Mouse (Mus musculus) forebrain, embryonic 12.5 days (tissue): ENCODE data around the gene Akap2. TPM values are rescaled to one million over a fixed set of nuclear protein-coding genes. Genes with fewer than 3 reads are reported as not detected.
A peak's percentile ranks its signal among the peaks of the same experiment; 100 is the strongest.
"Not testable (repeated sequence)": the region's sequence is repeated elsewhere in the genome, so short reads cannot be mapped to it uniquely, and the experiment has no call there.

ENCODE experiments used
- ATAC-seq: fragments of 200-750 bp; cut with Nextera tagmentation; 2 replicates; pipeline ENCODE4 v1.8.0; 2017; ENCODE audit warnings: moderate TSS enrichment; ENCODE audit not compliant: low FRiP score
- H3K27ac ChIP-seq: fragments of 300-500 bp; sonication (generic); 2 replicates; pipeline ENCODE4 v1.5.1; 2016; ENCODE audit warnings: mild to moderate bottlenecking
- H3K27me3 ChIP-seq: fragments of 300-500 bp; sonication (generic); 2 replicates; pipeline ENCODE4 v1.6.1; 2016; ENCODE audit warnings: mild to moderate bottlenecking
- H3K36me3 ChIP-seq: fragments of 300-500 bp; sonication (generic); replicated peaks from 2 replicates; pipeline ENCODE4 v1.6.1; 2016; ENCODE audit warnings: mild to moderate bottlenecking
- H3K4me1 ChIP-seq: fragments of 300-500 bp; sonication (generic); 2 replicates; pipeline ENCODE4 v1.6.1; 2016
- H3K4me2 ChIP-seq: fragments of 300-500 bp; sonication (generic); 2 replicates; pipeline ENCODE4 v1.6.1; 2016; ENCODE audit warnings: mild to moderate bottlenecking, moderate library complexity
- H3K4me3 ChIP-seq: fragments of 300-500 bp; sonication (generic); replicated peaks from 2 replicates; pipeline ENCODE4 v1.5.1; 2016; ENCODE audit warnings: mild to moderate bottlenecking
- H3K9ac ChIP-seq: fragments of 300-500 bp; sonication (generic); 2 replicates; pipeline ENCODE4 v1.6.1; 2016; ENCODE audit warnings: mild to moderate bottlenecking
- H3K9me3 ChIP-seq: fragments of 300-500 bp; sonication (generic); 2 replicates; pipeline ENCODE4 v1.6.1; 2016
- WGBS: fragments of 180-500 bp; shearing (Covaris S2); methylation state at CpG from one replicate; pipeline ENCODE4 v1.1.7; 2016; 5-methylcytosine and 5-hydroxymethylcytosine counted together
- polyA plus RNA-seq: library from polyadenylated mRNA; unstranded; fragments of >200 nt; fragmentation: Nextera tagmentation; extraction: Ambion mirVana; gene quantifications from 2 replicates; pipeline ENCODE4 v1.2.1, GENCODE M21; 2016

The Akap2 gene
- polyA plus RNA-seq, 1 experiment from 2014 or later: 12.5 TPM

DNA sequence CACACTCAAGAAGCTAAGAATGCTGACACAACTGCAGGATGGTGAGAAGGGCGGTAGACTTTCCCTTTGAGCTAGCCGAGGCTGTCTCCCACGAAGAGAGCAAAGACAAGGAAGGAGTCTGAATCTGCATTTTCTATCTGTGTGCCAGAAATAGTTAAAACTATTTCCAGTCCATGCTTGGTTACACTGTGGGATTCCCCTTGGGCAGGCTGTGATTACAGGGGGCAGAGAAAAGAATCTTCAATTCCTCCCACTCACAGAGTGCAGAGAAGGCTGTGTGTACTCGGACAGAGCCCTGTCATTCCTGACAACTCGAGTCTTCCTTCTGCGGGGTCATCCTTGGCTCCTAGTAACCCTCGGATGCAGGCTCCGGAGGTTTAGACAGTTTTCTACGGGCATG is 149.5 kb downstream of the Akap2 start:
- WGBS: 72% methylated on average over 9 of the region's 9 CpGs
- no peak overlapping the region for H3K4me2 ChIP-seq
- ATAC-seq: no peak

DNA sequence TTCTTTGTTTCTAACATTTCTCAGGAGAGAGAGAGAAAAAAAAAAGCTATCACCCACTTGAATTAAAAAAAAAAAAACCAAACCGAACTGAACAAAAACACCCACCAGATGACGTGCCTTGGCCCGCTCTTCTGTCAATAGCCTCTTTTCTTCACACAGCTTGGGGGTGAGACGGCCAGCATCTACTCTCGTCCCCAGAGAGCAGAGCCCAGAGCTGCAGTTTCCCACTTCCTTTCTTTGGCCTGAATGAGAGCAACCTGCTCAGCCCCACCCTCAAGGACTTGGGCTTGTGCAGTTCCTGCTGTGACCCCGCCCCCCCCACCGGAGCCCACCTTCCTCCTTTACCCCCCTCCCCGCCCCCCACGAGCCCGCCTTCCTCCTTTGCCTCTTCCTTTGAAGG is 150.0 kb downstream of the Akap2 start:
- H3K9me3 ChIP-seq: no peaks in the 10 kb centered on the region
- no peak overlapping the region for H3K4me3 ChIP-seq
- no peaks in the 10 kb centered on the region for H3K27me3 ChIP-seq
- H3K27ac ChIP-seq: no peak overlapping the region
- no peak overlapping the region for H3K9ac ChIP-seq
- peaks cover 7% of the 10 kb centered on the region for H3K4me1 ChIP-seq
- H3K4me2 ChIP-seq: no peak overlapping the region
- WGBS: 39% methylated on average over 10 of the region's 10 CpGs
- H3K36me3 ChIP-seq: no peaks in the 10 kb centered on the region; the same call in 1 of the 2 replicates
- ATAC-seq: no peak

More for the DNA sequence above, 149.5 kb downstream of the Akap2 start:
- Histone ChIP-seq H3K4me1 (peaks cover 7% of the 10 kb centered on the region), H3K9ac (no peak overlapping the region), H3K4me3 (no peak overlapping the region), H3K27me3 (no peaks in the 10 kb centered on the region), H3K9me3 (no peaks in the 10 kb centered on the region), H3K27ac (no peak overlapping the region), H3K36me3 (no peaks in the 10 kb centered on the region; the same call in 1 of the 2 replicates)

DNA sequence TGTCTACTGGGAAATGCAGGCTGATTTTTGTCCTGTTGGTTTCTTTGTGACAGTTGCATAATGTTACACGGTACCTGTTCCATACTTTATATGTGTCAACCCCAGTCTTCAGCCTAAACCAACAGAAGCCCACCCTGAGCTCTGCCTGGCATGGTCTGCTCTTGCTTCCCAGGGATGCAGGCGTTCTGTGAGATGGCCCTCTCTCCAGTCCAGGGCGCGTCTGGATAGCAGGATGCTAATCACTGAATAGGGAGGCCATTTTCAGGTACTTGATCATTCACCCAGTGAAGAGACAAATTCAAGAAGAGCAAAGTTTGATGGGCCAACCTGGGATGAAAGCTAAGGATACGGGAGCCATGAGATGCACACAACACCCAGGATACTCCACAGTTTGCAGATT is 161.7 kb downstream of the Akap2 start:
- Histone ChIP-seq H3K4me3 (no peak overlapping the region), H3K27me3 (no peaks in the 10 kb centered on the region), H3K4me1 (no peaks in the 10 kb centered on the region), H3K36me3 (no peaks in the 10 kb centered on the region), H3K27ac (no peak overlapping the region), H3K9me3 (no peaks in the 10 kb centered on the region), H3K9ac (no peak overlapping the region), H3K4me2 (no peak overlapping the region)
- no peak for ATAC-seq
- WGBS: 86% methylated on average over 5 of the region's 5 CpGs

DNA sequence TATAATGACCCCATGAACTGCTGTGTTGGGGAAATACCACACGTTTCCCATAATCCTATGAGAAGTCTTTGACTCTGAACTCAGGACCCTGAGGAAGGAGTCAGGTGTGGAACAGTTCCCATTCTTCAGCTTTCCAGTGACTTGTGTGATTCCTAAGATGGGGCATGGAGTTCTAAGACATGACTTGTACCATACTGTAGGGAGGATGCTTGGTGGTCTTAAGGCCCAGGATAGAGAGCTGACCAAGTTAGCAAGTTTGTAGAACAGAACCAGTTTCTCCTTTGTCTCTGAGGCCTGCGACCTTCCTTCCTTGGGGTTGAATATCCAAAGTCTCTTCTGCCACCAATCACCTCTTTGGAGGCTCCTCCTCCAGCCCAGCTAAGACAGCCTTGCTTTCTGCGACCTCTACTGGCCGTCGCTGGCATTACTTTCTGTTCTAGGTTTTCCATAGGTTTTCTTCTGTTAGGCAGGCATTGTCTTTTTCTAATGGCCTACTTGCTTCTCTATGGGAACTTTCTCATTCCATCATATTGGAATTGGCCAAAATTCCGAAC is 162.4 kb downstream of the Akap2 start:
- H3K36me3 ChIP-seq: no peaks in the 10 kb centered on the region
- H3K27ac ChIP-seq: no peak overlapping the region
- WGBS: 11% methylated on average over 6 of the region's 6 CpGs
- H3K4me3 ChIP-seq: no peak overlapping the region
- no peaks in the 10 kb centered on the region for H3K4me1 ChIP-seq
- no peak overlapping the region for H3K9ac ChIP-seq
- ATAC-seq: peak; percentile 44; the same call in 1 of the 2 replicates
- no peaks in the 10 kb centered on the region for H3K9me3 ChIP-seq
- H3K4me2 ChIP-seq: no peak overlapping the region
- no peaks in the 10 kb centered on the region for H3K27me3 ChIP-seq

DNA sequence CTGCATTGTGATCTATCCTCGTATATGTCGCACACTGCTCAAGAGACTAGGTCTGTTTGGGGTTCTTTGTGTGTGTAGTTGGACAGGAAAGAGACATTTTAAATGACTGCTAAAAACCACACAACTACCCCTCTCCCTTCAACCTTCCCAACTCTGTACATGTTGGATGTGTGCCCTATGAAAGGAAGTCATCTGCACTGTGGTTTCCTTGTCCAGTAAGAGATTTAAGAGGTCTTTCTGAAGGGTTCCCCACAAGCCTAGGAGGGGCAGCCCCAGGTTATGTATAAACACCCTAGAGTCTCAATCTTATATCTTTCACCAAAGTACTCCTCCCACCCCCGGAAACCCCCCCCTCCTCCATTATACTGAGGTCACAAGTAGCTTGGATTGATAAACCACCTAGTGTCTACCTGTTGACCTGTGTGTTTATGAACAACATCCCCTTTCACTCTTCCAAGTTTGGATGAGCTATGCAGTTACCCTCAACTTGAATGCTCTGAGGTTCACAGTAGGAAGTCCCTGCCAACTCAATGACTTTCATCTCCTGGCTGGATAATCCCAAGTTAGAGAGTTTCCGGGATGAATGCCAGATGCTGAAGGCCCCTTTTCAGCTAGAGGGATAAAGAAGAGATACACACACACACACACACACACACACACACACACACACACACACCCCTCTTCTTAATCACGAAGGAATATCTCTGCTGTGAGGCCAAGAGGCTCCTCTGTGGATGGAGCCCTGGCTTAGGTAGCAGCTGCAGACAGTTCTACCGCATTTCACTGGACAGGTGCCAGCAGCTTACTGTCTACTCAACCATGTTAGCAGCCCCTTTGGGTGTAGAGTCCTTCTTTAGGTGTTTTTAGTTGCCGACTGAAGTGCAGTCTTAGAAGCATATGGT is 166.3 kb downstream of the Akap2 start:
- no peak overlapping the region for H3K4me3 ChIP-seq
- H3K9me3 ChIP-seq: no peaks in the 10 kb centered on the region
- ATAC-seq: no peak
- WGBS: 69% methylated on average over 7 of the region's 7 CpGs
- H3K27me3 ChIP-seq: no peaks in the 10 kb centered on the region
- H3K4me1 ChIP-seq: peaks cover 12% of the 10 kb centered on the region
- H3K27ac ChIP-seq: no peak overlapping the region
- H3K4me2 ChIP-seq: no peak overlapping the region
- H3K36me3 ChIP-seq: no peaks in the 10 kb centered on the region
- no peak overlapping the region for H3K9ac ChIP-seq

DNA sequence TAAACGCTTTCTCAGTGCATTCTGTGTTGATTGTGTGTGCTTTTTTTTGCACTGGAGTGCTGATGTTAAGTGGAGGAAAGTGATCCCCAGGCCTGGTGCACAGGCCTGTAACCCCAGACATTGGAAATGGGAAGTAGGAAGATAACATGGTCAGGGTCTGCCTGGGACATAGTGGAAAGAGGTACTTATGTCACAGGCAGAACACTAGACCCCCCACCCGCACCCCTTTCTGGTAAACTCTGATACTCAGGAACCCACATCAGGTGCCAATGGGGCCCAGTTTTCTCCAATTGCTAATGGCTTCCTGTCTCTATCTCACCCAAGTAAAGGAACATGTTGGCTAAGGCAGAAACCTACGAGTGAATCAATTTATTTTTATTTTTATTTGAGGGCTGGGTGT is 167.1 kb downstream of the Akap2 start:
- Histone ChIP-seq H3K36me3 (no peaks in the 10 kb centered on the region), H3K27ac (no peak overlapping the region), H3K4me2 (no peak overlapping the region), H3K27me3 (no peaks in the 10 kb centered on the region), H3K4me3 (no peak overlapping the region), H3K4me1 (peaks cover 12% of the 10 kb centered on the region), H3K9me3 (no peaks in the 10 kb centered on the region), H3K9ac (no peak overlapping the region)
- 89% methylated on average over 3 of the region's 3 CpGs for WGBS
- ATAC-seq: no peak

DNA sequence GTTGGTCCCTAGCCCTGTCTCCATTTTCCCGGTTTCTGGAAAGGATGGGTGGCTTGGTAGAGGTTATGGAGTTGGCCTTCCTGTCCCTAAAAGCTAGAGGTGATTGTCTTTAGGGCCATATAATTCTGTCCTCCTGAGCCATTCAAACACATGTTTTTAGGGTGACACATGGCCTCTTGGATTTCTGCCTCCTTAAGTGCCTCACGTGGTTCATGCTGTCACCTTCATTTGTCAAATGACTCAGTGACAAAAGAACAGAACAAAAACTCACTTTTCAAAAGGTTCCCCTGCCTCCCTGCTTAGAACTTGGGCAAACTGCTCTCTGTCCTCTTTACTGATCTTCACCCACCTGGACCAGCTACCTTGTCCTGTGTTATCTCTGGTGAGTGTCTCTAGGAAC is 167.7 kb downstream of the Akap2 start:
- Histone ChIP-seq H3K9me3 (no peaks in the 10 kb centered on the region), H3K4me1 (peaks cover 12% of the 10 kb centered on the region), H3K4me2 (no peak overlapping the region), H3K27me3 (no peaks in the 10 kb centered on the region), H3K27ac (no peak overlapping the region), H3K4me3 (no peak overlapping the region), H3K36me3 (no peaks in the 10 kb centered on the region), H3K9ac (no peak overlapping the region)
- WGBS: 62% methylated on average over 2 of the region's 2 CpGs
- no peak for ATAC-seq

GRCm38 (mm10) chr4:57886066-57886887 is 168.8 kb downstream of the Akap2 start:
- no peak overlapping the region for H3K9ac ChIP-seq
- ATAC-seq: peak; percentile 69; the same call in 1 of the 2 replicates
- H3K4me2 ChIP-seq: no peak overlapping the region
- no peak overlapping the region for H3K27ac ChIP-seq
- H3K9me3 ChIP-seq: no peaks in the 10 kb centered on the region
- 65% methylated on average over 11 of the region's 11 CpGs for WGBS
- no peaks in the 10 kb centered on the region for H3K36me3 ChIP-seq
- H3K27me3 ChIP-seq: no peaks in the 10 kb centered on the region
- H3K4me1 ChIP-seq: peaks cover 13% of the 10 kb centered on the region
- H3K4me3 ChIP-seq: no peak overlapping the region

DNA sequence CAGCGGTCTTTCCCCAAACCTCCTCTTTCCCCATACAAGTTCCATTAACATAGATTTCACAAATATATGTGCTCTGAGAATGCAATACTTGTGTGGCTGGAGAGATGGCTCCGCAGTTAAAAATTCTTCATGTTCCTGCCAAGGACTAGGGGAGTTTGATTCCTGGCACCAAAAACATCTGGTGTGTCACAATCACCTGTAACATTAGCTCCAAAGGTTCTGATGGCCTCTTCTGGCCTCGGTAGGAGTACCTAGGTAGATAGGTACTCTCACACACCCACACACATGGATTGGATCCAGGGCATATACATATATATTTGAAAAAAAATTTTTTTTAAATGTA is 169.4 kb downstream of the Akap2 start:
- Histone ChIP-seq H3K9me3 (no peaks in the 10 kb centered on the region), H3K4me2 (no peak overlapping the region), H3K4me3 (no peak overlapping the region), H3K27ac (no peak overlapping the region), H3K27me3 (no peaks in the 10 kb centered on the region), H3K4me1 (peaks cover 19% of the 10 kb centered on the region), H3K36me3 (no peaks in the 10 kb centered on the region), H3K9ac (no peak overlapping the region)
- WGBS: 93% methylated on average over 3 of the region's 3 CpGs
- no peak for ATAC-seq

- Histone ChIP-seq H3K9me3 (no peaks in the 10 kb centered on the region), H3K27ac (no peak overlapping the region), H3K27me3 (no peaks in the 10 kb centered on the region), H3K4me1 (peaks cover 25% of the 10 kb centered on the region), H3K9ac (no peak overlapping the region), H3K4me2 (no peak overlapping the region), H3K36me3 (no peaks in the 10 kb centered on the region), H3K4me3 (no peak overlapping the region)
- 87% methylated on average over 2 of the region's 2 CpGs for WGBS
- ATAC-seq: no peak
These were observed 170.8 kb downstream of the Akap2 start for GRCm38 (mm10) chr4:57888246-57888645.

- not testable (repeated sequence) for H3K27me3 ChIP-seq, H3K4me2 ChIP-seq, ATAC-seq, H3K36me3 ChIP-seq, H3K27ac ChIP-seq, H3K9ac ChIP-seq, H3K4me3 ChIP-seq, H3K9me3 ChIP-seq
- WGBS: 84% methylated on average over 1 of the region's 1 CpGs
- H3K4me1 ChIP-seq: peaks cover 25% of the 10 kb centered on the region
These were observed 171.5 kb downstream of the Akap2 start for GRCm38 (mm10) chr4:57888978-57889377.

- 81% methylated on average over 8 of the region's 8 CpGs for WGBS
- Histone ChIP-seq H3K9me3 (no peaks in the 10 kb centered on the region), H3K4me3 (no peak overlapping the region), H3K27ac (no peak overlapping the region), H3K9ac (no peak overlapping the region), H3K4me2 (no peak overlapping the region), H3K36me3 (no peaks in the 10 kb centered on the region), H3K27me3 (no peaks in the 10 kb centered on the region), H3K4me1 (peaks cover 25% of the 10 kb centered on the region)
- ATAC-seq: no peak
These were observed 172.3 kb downstream of the Akap2 start for GRCm38 (mm10) chr4:57889773-57890172.
